Mouse (Mus musculus): Measurements from ENCODE around the gene Aars2. TPM values are rescaled to one million over a fixed set of nuclear protein-coding genes. Genes with fewer than 3 reads are reported as not detected.

Gene Aars2
- polyA plus RNA-seq, 1 experiment from 2014 or later: 17.1 TPM

GRCm38 (mm10) chr17:45478234-45478825, 28.3 kb upstream of the Aars2 start:
- no peaks in the 10 kb centered on the region for H3K36me3 ChIP-seq
- no peak overlapping the region for H3K27ac ChIP-seq (replicated peaks)
- 19% methylated on average over 12 of the region's 12 CpGs for WGBS
- no peak overlapping the region for H3K4me3 ChIP-seq
- ATAC-seq (ENCODE audit: low read depth): no peak; the same call in 1 of the 2 replicates
- peaks cover 25% of the 10 kb centered on the region for H3K27me3 ChIP-seq
- peaks cover 5% of the 10 kb centered on the region; the same call in 1 of the 2 replicates for H3K9me3 ChIP-seq
- H3K4me2 ChIP-seq: no peak overlapping the region
- H3K4me1 ChIP-seq (replicated peaks): peaks cover 14% of the 10 kb centered on the region
- H3K9ac ChIP-seq: no peak overlapping the region

GRCm38 (mm10) chr17:45480429-45480828, 26.2 kb upstream of the Aars2 start:
- Histone ChIP-seq H3K4me2 (no peak overlapping the region), H3K27ac (replicated peaks) (no peak overlapping the region), H3K4me1 (replicated peaks) (0 out of 2 replicates have a peak, but pooled peaks cover 4% of the 10 kb centered on the region), H3K4me3 (no peak overlapping the region), H3K9me3 (peaks cover 5% of the 10 kb centered on the region; the same call in 1 of the 2 replicates), H3K27me3 (peaks cover 22% of the 10 kb centered on the region), H3K9ac (no peak overlapping the region), H3K36me3 (no peaks in the 10 kb centered on the region)
- 22% methylated on average over 2 of the region's 2 CpGs for WGBS
- ATAC-seq (ENCODE audit: low read depth): no peak

- Histone ChIP-seq H3K27me3 (0 out of 2 replicates have a peak, but pooled peaks cover 5% of the 10 kb centered on the region), H3K36me3 (no peaks in the 10 kb centered on the region), H3K27ac (replicated peaks) (no peak overlapping the region), H3K4me3 (no peak overlapping the region), H3K9me3 (peaks cover 5% of the 10 kb centered on the region; the same call in 1 of the 2 replicates), H3K4me2 (no peak overlapping the region), H3K4me1 (replicated peaks) (0 out of 2 replicates have a peak, but pooled peaks cover 4% of the 10 kb centered on the region), H3K9ac (no peak overlapping the region)
- no peak for ATAC-seq (ENCODE audit: low read depth)
- WGBS: 89% methylated on average over 7 of the region's 7 CpGs
Observed at GRCm38 (mm10) chr17:45485581-45485980, 21.1 kb upstream of the Aars2 start.

- H3K4me2 ChIP-seq: no peak overlapping the region
- no peaks in the 10 kb centered on the region for H3K9me3 ChIP-seq
- no peak overlapping the region for H3K4me3 ChIP-seq
- H3K27me3 ChIP-seq: 0 out of 2 replicates have a peak, but pooled peaks cover 5% of the 10 kb centered on the region
- ATAC-seq (ENCODE audit: low read depth): no peak
- H3K36me3 ChIP-seq: no peaks in the 10 kb centered on the region
- H3K4me1 ChIP-seq (replicated peaks): 0 out of 2 replicates have a peak, but pooled peaks cover 4% of the 10 kb centered on the region
- WGBS: 20% methylated on average over 5 of the region's 5 CpGs
- H3K27ac ChIP-seq (replicated peaks): no peak overlapping the region
- H3K9ac ChIP-seq: no peak overlapping the region
Observed at GRCm38 (mm10) chr17:45487216-45487615, 19.4 kb upstream of the Aars2 start.

GRCm38 (mm10) chr17:45488321-45489254, 18.1 kb upstream of the Aars2 start:
- H3K4me2 ChIP-seq: no peak overlapping the region
- no peak for ATAC-seq (ENCODE audit: low read depth)
- H3K36me3 ChIP-seq: no peaks in the 10 kb centered on the region
- 0 out of 2 replicates have a peak, but pooled peaks cover 4% of the 10 kb centered on the region for H3K4me1 ChIP-seq (replicated peaks)
- H3K27ac ChIP-seq (replicated peaks): no peak overlapping the region
- 0 out of 2 replicates have a peak, but pooled peaks cover 5% of the 10 kb centered on the region for H3K27me3 ChIP-seq
- no peak overlapping the region for H3K4me3 ChIP-seq
- WGBS: 87% methylated on average over 23 of the region's 23 CpGs
- no peaks in the 10 kb centered on the region for H3K9me3 ChIP-seq
- no peak overlapping the region for H3K9ac ChIP-seq

GRCm38 (mm10) chr17:45489736-45490135, 16.9 kb upstream of the Aars2 start:
- no peak for ATAC-seq (ENCODE audit: low read depth)
- Histone ChIP-seq H3K4me3 (no peak overlapping the region), H3K4me1 (replicated peaks) (0 out of 2 replicates have a peak, but pooled peaks cover 4% of the 10 kb centered on the region), H3K27me3 (0 out of 2 replicates have a peak, but pooled peaks cover 5% of the 10 kb centered on the region), H3K36me3 (no peaks in the 10 kb centered on the region), H3K4me2 (no peak overlapping the region), H3K9ac (no peak overlapping the region), H3K9me3 (no peaks in the 10 kb centered on the region), H3K27ac (replicated peaks) (no peak overlapping the region)
- WGBS: 82% methylated on average over 6 of the region's 6 CpGs

- Histone ChIP-seq H3K4me3 (no peak overlapping the region), H3K9me3 (no peaks in the 10 kb centered on the region), H3K9ac (no peak overlapping the region), H3K4me2 (no peak overlapping the region), H3K27me3 (0 out of 2 replicates have a peak, but pooled peaks cover 5% of the 10 kb centered on the region), H3K4me1 (replicated peaks) (0 out of 2 replicates have a peak, but pooled peaks cover 4% of the 10 kb centered on the region), H3K27ac (replicated peaks) (no peak overlapping the region), H3K36me3 (no peaks in the 10 kb centered on the region)
- ATAC-seq (ENCODE audit: low read depth): no peak
- WGBS: 73% methylated on average over 13 of the region's 13 CpGs
Observed at GRCm38 (mm10) chr17:45490532-45491154, 16.0 kb upstream of the Aars2 start.

GRCm38 (mm10) chr17:45495398-45495797, 11.2 kb upstream of the Aars2 start:
- 76% methylated on average over 11 of the region's 11 CpGs for WGBS
- no peak for ATAC-seq (ENCODE audit: low read depth)
- no peaks in the 10 kb centered on the region for H3K4me1 ChIP-seq (replicated peaks)

GRCm38 (mm10) chr17:45498397-45498796, 8.2 kb upstream of the Aars2 start:
- Histone ChIP-seq H3K27me3 (no peaks in the 10 kb centered on the region; the same call in 1 of the 2 replicates), H3K9me3 (no peaks in the 10 kb centered on the region), H3K36me3 (no peaks in the 10 kb centered on the region), H3K4me1 (replicated peaks) (no peaks in the 10 kb centered on the region), H3K4me3 (no peak overlapping the region), H3K27ac (replicated peaks) (no peak overlapping the region), H3K4me2 (no peak overlapping the region), H3K9ac (no peak overlapping the region)
- ATAC-seq (ENCODE audit: low read depth): no peak
- WGBS: 84% methylated on average over 13 of the region's 13 CpGs

More at GRCm38 (mm10) chr17:45495398-45495797, 11.2 kb upstream of the Aars2 start:
- H3K9me3 ChIP-seq: no peaks in the 10 kb centered on the region
- H3K27ac ChIP-seq (replicated peaks): no peak overlapping the region
- H3K9ac ChIP-seq: no peak overlapping the region
- no peak overlapping the region for H3K4me2 ChIP-seq
- H3K27me3 ChIP-seq: no peaks in the 10 kb centered on the region; the same call in 1 of the 2 replicates
- H3K4me3 ChIP-seq: no peak overlapping the region
- H3K36me3 ChIP-seq: no peaks in the 10 kb centered on the region

GRCm38 (mm10) chr17:45499516-45499915, 7.1 kb upstream of the Aars2 start:
- Histone ChIP-seq H3K4me1 (replicated peaks) (no peaks in the 10 kb centered on the region), H3K36me3 (no peaks in the 10 kb centered on the region), H3K27ac (replicated peaks) (no peak overlapping the region), H3K27me3 (no peaks in the 10 kb centered on the region; the same call in 1 of the 2 replicates), H3K4me2 (no peak overlapping the region), H3K4me3 (no peak overlapping the region), H3K9me3 (no peaks in the 10 kb centered on the region), H3K9ac (no peak overlapping the region)
- ATAC-seq (ENCODE audit: low read depth): no peak
- 66% methylated on average over 2 of the region's 2 CpGs for WGBS

GRCm38 (mm10) chr17:45500981-45501380, 5.7 kb upstream of the Aars2 start:
- no peak overlapping the region for H3K4me2 ChIP-seq
- no peak for ATAC-seq (ENCODE audit: low read depth)
- no peaks in the 10 kb centered on the region for H3K36me3 ChIP-seq
- H3K9me3 ChIP-seq: no peaks in the 10 kb centered on the region
- H3K4me3 ChIP-seq: no peak overlapping the region
- H3K27ac ChIP-seq (replicated peaks): no peak overlapping the region
- no peaks in the 10 kb centered on the region; the same call in 1 of the 2 replicates for H3K27me3 ChIP-seq
- H3K9ac ChIP-seq: no peak overlapping the region
- H3K4me1 ChIP-seq (replicated peaks): 0 out of 2 replicates have a peak, but pooled peaks cover under 1% of the 10 kb centered on the region
- WGBS: 21% methylated on average over 4 of the region's 4 CpGs

Measured in neural tube, embryonic 13.5 days (tissue).